Mouse (Mus musculus) lung, postnatal 0 days (tissue): ENCODE data around the gene Coro2a.

Source experiments
- CTCF ChIP-seq: IDR thresholded peaks from 2 replicates; pipeline ENCODE4 v1.5.1; 2016; ENCODE audit warnings: antibody characterized with exemption, mild to moderate bottlenecking
- EP300 ChIP-seq: IDR thresholded peaks from 2 replicates; pipeline ENCODE4 v1.6.1; 2016; ENCODE audit warnings: antibody characterized with exemption, mild to moderate bottlenecking, control low read depth

GRCm38 (mm10) chr4:46556933-46557332 is 45.1 kb downstream of the Coro2a start:
- no peak for TF ChIP-seq EP300
- TF ChIP-seq CTCF, result no peak
